Mouse (Mus musculus) urinary bladder, postnatal 14 days (tissue): ENCODE results near the gene Adgrl3.

Experiments
- DNase-seq: peaks from one replicate; pipeline ENCODE4 v3.0.0; 2021; ENCODE audit warnings: low spot score

Adgrl3 gene

GRCm38 (mm10) chr5:81248724-81249123, 228.8 kb downstream of the Adgrl3 start:
- no peak for DNase-seq

- no peak for DNase-seq
These were observed 236.2 kb downstream of the Adgrl3 start for GRCm38 (mm10) chr5:81256091-81256490.

- no peak for DNase-seq
These were observed 249.8 kb downstream of the Adgrl3 start for GRCm38 (mm10) chr5:81269689-81270088.

- DNase-seq = no peak
These were observed 255.6 kb downstream of the Adgrl3 start for GRCm38 (mm10) chr5:81275346-81276047.

- no peak for DNase-seq
These were observed 259.3 kb downstream of the Adgrl3 start for GRCm38 (mm10) chr5:81279246-81279645.

GRCm38 (mm10) chr5:81285643-81286042, 265.7 kb downstream of the Adgrl3 start:
- no peak for DNase-seq

GRCm38 (mm10) chr5:81301874-81302273, 281.9 kb downstream of the Adgrl3 start:
- DNase-seq = no peak

GRCm38 (mm10) chr5:81317406-81318112, 297.6 kb downstream of the Adgrl3 start:
- DNase-seq = no peak

GRCm38 (mm10) chr5:81321276-81321934, 301.5 kb downstream of the Adgrl3 start:
- DNase-seq = no peak

- no peak for DNase-seq
These were observed 302.1 kb downstream of the Adgrl3 start for GRCm38 (mm10) chr5:81322064-81322463.

- no peak for DNase-seq
These were observed 307.0 kb downstream of the Adgrl3 start for GRCm38 (mm10) chr5:81326916-81327315.

- DNase-seq = no peak
These were observed 307.5 kb downstream of the Adgrl3 start for GRCm38 (mm10) chr5:81327392-81327791.

GRCm38 (mm10) chr5:81329571-81329971, 309.6 kb downstream of the Adgrl3 start:
- DNase-seq = no peak

- no peak for DNase-seq
These were observed 324.4 kb downstream of the Adgrl3 start for GRCm38 (mm10) chr5:81344330-81344729.

GRCm38 (mm10) chr5:81345096-81345435, 325.1 kb downstream of the Adgrl3 start:
- DNase-seq = no peak

- no peak for DNase-seq
These were observed 325.6 kb downstream of the Adgrl3 start for GRCm38 (mm10) chr5:81345436-81346131.

GRCm38 (mm10) chr5:81347571-81347970, 327.6 kb downstream of the Adgrl3 start:
- no peak for DNase-seq

- DNase-seq = no peak
These were observed 339.6 kb downstream of the Adgrl3 start for GRCm38 (mm10) chr5:81359560-81359959.

GRCm38 (mm10) chr5:81364198-81364643, 344.3 kb downstream of the Adgrl3 start:
- no peak for DNase-seq

- DNase-seq = no peak
These were observed 345.3 kb downstream of the Adgrl3 start for GRCm38 (mm10) chr5:81365250-81365649.

- no peak for DNase-seq
These were observed 350.4 kb downstream of the Adgrl3 start for GRCm38 (mm10) chr5:81370126-81370850.

GRCm38 (mm10) chr5:81375992-81376391, 356.1 kb downstream of the Adgrl3 start:
- DNase-seq = no peak
